Comparison of ENCODE assay signal across 8 mouse cellular contexts in genomic region chrX:163908337-163909250, GRCm38 (mm10). TPM values are rescaled to one million over a fixed set of nuclear protein-coding genes. Genes with fewer than 3 reads are reported as not detected.
DNase-seq lines count a peak whose midpoint lies in the region; ATAC-seq lines count a peak whose summit lies in the region.

Gene Ap1s2 (plus strand): TSS chrX:163909017.

- no peaks in the 10 kb centered on the region for H3K4me1 ChIP-seq in hindbrain, embryonic 12.5 days

- WGBS in hindbrain, embryonic 12.5 days, result 14% methylated on average over 55 of the region's 80 CpGs

- peak within 1 kb of the TSS; percentile 68 for H3K9ac ChIP-seq in hindbrain, embryonic 12.5 days

- H3K27me3 ChIP-seq in hindbrain, embryonic 12.5 days, result peaks cover 13% of the 10 kb centered on the region

- H3K4me2 ChIP-seq in hindbrain, embryonic 12.5 days (replicated peaks), result peak within 1 kb of the TSS; percentile 52

- DNase-seq in NIH3T3 (ENCODE audit: low read depth), result peak; percentile 95
- DNase-seq in cerebellum, postnatal 10 days, result peak; percentile 95 to 97
- DNase-seq in frontal cortex, postnatal 10 days (ENCODE audit: low spot score in 2 of 2), result peak; percentile 92 to 94
- peak; percentile 89 to 95 for DNase-seq in layer of hippocampus, postnatal 14 days (ENCODE audit: low spot score in 2 of 2)
- DNase-seq in lung, postnatal 14 days, result peak; percentile 92
- peak; percentile 80 for DNase-seq in retina, adult 2 months (ENCODE audit: low read depth, low spot score)
- peak; percentile 91 to 96 for DNase-seq in thymus, postnatal 36 days

- no peaks in the 10 kb centered on the region for H3K9me3 ChIP-seq in hindbrain, embryonic 12.5 days (replicated peaks)

- ATAC-seq in hindbrain, embryonic 12.5 days (ENCODE audit: low FRiP score), result peak; percentile 100

- peak within 1 kb of the TSS; percentile 60 for H3K4me3 ChIP-seq in hindbrain, embryonic 12.5 days

- H3K27ac ChIP-seq in hindbrain, embryonic 12.5 days, result peak within 1 kb of the TSS; percentile 92

- H3K36me3 ChIP-seq in hindbrain, embryonic 12.5 days, result no peaks in the 10 kb centered on the region

RNA-seq across cellular contexts. Expression of gene Ap1s2, which starts in this region (rescaled TPM):
- 51.9 and 58.5 TPM in 2 replicates for polyA plus RNA-seq in hindbrain, embryonic 12.5 days (2016; fragmentation: Nextera tagmentation; extraction: Ambion mirVana)
- 10 to 100 TPM; 39.9 to 41.8 TPM for total RNA-seq in layer of hippocampus, postnatal 14 days (2021)

Comparison
In these comparisons a context has a peak if more than half of its experiments do, and no peak if none do; other contexts are left out.
1. Peak in every context shown above with its lines: DNase-seq, ATAC-seq, H3K4me3 ChIP-seq and H3K27ac ChIP-seq.